Mouse (Mus musculus): ENCODE measurements around the gene Kcnj10. TPM values are rescaled to one million over a fixed set of nuclear protein-coding genes. Genes with fewer than 3 reads are reported as not detected.
A peak's percentile ranks its signal among the peaks of the same experiment; 100 is the strongest.

Kcnj10 gene
- polyA plus RNA-seq, 1 experiment from 2014 or later = 2.1 TPM

DNA sequence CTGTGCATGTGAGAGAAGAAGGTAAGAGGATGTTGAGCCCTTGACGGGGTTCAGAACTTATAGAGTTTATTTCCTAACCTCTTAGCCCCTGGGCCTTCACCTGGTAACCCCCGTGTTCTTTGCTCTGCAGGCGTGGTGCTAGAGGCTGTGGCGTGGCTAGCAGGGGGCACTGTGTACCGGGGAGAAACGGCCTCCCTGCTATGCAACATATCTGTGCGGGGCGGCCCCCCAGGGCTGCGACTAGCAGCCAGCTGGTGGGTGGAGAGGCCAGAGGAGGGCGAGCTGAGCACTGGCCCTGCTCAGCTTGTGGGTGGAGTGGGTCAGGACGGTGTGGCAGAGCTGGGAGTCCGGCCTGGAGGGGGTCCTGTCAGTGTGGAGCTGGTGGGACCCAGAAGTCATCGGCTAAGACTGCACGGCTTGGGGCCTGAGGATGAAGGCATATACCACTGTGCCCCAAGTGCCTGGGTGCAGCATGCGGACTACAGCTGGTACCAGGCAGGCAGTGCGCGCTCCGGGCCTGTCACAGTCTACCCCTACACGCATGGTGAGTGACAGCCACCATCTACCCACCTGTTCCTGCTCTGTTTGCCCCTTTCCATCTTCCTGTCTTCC is 22.5 kb upstream of the Kcnj10 start:
- Histone ChIP-seq H3K9ac (replicated peaks; ENCODE audit: low read depth, low read length) (0 out of 2 replicates have a peak overlapping the region, but pooled peaks have one; percentile 9), H3K27ac (ENCODE audit: low read length) (peak overlapping the region; percentile 58)

DNA sequence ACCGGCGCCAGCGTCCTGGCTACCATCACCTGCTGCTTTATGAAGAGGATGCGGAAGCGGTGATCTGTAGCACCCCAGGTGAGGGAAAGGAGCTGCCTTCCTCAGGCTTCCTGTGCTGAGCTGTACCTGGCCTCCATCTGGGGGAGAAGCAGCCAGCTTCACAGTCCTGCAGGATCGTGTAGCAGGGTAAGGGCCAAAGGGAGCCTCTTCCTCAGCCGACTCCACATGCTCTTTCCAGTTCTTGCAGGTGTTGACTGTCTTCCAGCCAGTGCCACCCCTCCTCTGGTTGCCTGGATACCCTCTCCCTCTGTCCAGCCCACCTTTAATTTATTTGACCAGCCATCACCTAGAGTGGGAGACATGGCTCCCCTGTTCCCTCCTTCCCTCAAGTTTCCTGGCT is 21.7 kb upstream of the Kcnj10 start:
- WGBS = 65% methylated on average over 7 of the region's 7 CpGs
- peaks cover 45% of the 10 kb centered on the region for H3K4me1 ChIP-seq (replicated peaks; ENCODE audit: control insufficient read depth, insufficient read depth, low read length)
- no peaks in the 10 kb centered on the region for H3K9me3 ChIP-seq (ENCODE audit: control insufficient read depth, low read length)
- H3K4me3 ChIP-seq (replicated peaks; ENCODE audit: low read length) = no peak overlapping the region
- H3K9ac ChIP-seq (replicated peaks; ENCODE audit: low read depth, low read length) = no peak overlapping the region
- no peak for ATAC-seq
- H3K36me3 ChIP-seq (ENCODE audit: control insufficient read depth, insufficient read depth) = 0 out of 2 replicates have a peak, but pooled peaks cover 2% of the 10 kb centered on the region
- H3K27ac ChIP-seq (ENCODE audit: low read length) = peak overlapping the region; percentile 80
- no peaks in the 10 kb centered on the region for H3K27me3 ChIP-seq (replicated peaks; ENCODE audit: control insufficient read depth, insufficient read depth, low read length)
- no peak overlapping the region for H3K4me2 ChIP-seq (ENCODE audit: low read length)

More for the DNA sequence above, 22.5 kb upstream of the Kcnj10 start:
- 79% methylated on average over 19 of the region's 19 CpGs for WGBS
- no peak overlapping the region for H3K4me3 ChIP-seq (replicated peaks; ENCODE audit: low read length)
- 0 out of 2 replicates have a peak, but pooled peaks cover 2% of the 10 kb centered on the region for H3K36me3 ChIP-seq (ENCODE audit: control insufficient read depth, insufficient read depth)
- H3K4me2 ChIP-seq (ENCODE audit: low read length) = no peak overlapping the region
- no peaks in the 10 kb centered on the region for H3K27me3 ChIP-seq (replicated peaks; ENCODE audit: control insufficient read depth, insufficient read depth, low read length)
- no peaks in the 10 kb centered on the region for H3K9me3 ChIP-seq (ENCODE audit: control insufficient read depth, low read length)
- H3K4me1 ChIP-seq (replicated peaks; ENCODE audit: control insufficient read depth, insufficient read depth, low read length) = peaks cover 51% of the 10 kb centered on the region
- no peak for ATAC-seq

DNA sequence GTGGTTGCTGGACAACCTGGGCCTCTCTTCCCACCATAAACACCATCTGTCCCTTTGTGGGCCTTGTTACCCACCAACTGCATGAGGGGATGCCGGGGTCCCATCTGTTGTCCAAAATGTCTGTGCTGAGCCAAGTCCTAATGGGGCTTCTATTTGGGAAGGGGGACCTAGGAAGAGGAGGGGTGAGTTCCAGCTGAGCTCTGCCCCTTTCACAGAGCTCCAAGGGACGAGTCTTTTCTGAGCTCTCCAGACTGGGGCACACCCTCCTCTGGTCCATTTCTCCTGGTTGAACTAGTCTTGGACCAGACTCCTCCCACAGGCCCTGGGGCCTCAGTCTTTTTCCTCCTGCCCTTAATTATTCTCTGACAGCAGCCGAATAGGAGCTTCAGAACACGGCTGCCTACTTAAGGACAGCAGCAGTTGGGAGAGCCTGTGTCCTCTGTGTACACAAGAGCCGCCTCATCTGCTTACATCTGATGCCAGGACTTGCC is 21.0 kb upstream of the Kcnj10 start:
- Histone ChIP-seq H3K27me3 (replicated peaks; ENCODE audit: control insufficient read depth, insufficient read depth, low read length) (no peaks in the 10 kb centered on the region), H3K4me2 (ENCODE audit: low read length) (no peak overlapping the region), H3K27ac (ENCODE audit: low read length) (peak overlapping the region; percentile 80), H3K9ac (replicated peaks; ENCODE audit: low read depth, low read length) (no peak overlapping the region), H3K9me3 (ENCODE audit: control insufficient read depth, low read length) (no peaks in the 10 kb centered on the region), H3K4me3 (replicated peaks; ENCODE audit: low read length) (no peak overlapping the region), H3K4me1 (replicated peaks; ENCODE audit: control insufficient read depth, insufficient read depth, low read length) (peaks cover 39% of the 10 kb centered on the region), H3K36me3 (ENCODE audit: control insufficient read depth, insufficient read depth) (0 out of 2 replicates have a peak, but pooled peaks cover 2% of the 10 kb centered on the region)
- WGBS = 17% methylated on average over 5 of the region's 5 CpGs
- ATAC-seq = peak; percentile 54

- no peak for ATAC-seq
- no peak overlapping the region for H3K4me2 ChIP-seq (ENCODE audit: low read length)
- peaks cover 36% of the 10 kb centered on the region for H3K4me1 ChIP-seq (replicated peaks; ENCODE audit: control insufficient read depth, insufficient read depth, low read length)
- no peaks in the 10 kb centered on the region for H3K27me3 ChIP-seq (replicated peaks; ENCODE audit: control insufficient read depth, insufficient read depth, low read length)
- 40% methylated on average over 13 of the region's 13 CpGs for WGBS
- H3K27ac ChIP-seq (ENCODE audit: low read length) = no peak overlapping the region
- H3K36me3 ChIP-seq (ENCODE audit: control insufficient read depth, insufficient read depth) = 0 out of 2 replicates have a peak, but pooled peaks cover 2% of the 10 kb centered on the region
- H3K9me3 ChIP-seq (ENCODE audit: control insufficient read depth, low read length) = no peaks in the 10 kb centered on the region
- peak overlapping the region; percentile 32; the same call in 1 of the 2 replicates for H3K9ac ChIP-seq (replicated peaks; ENCODE audit: low read depth, low read length)
- H3K4me3 ChIP-seq (replicated peaks; ENCODE audit: low read length) = no peak overlapping the region
Measured at GRCm38 (mm10) chr1:172322725-172323124, 18.3 kb upstream of the Kcnj10 start.

GRCm38 (mm10) chr1:172323298-172323697 is 17.7 kb upstream of the Kcnj10 start:
- WGBS = 13% methylated on average over 5 of the region's 5 CpGs
- H3K4me1 ChIP-seq (replicated peaks; ENCODE audit: control insufficient read depth, insufficient read depth, low read length) = peaks cover 33% of the 10 kb centered on the region
- H3K4me3 ChIP-seq (replicated peaks; ENCODE audit: low read length) = no peak overlapping the region
- 0 out of 2 replicates have a peak, but pooled peaks cover 2% of the 10 kb centered on the region for H3K36me3 ChIP-seq (ENCODE audit: control insufficient read depth, insufficient read depth)
- no peak for ATAC-seq
- H3K9ac ChIP-seq (replicated peaks; ENCODE audit: low read depth, low read length) = 0 out of 2 replicates have a peak overlapping the region, but pooled peaks have one; percentile 13
- no peak overlapping the region for H3K4me2 ChIP-seq (ENCODE audit: low read length)
- no peaks in the 10 kb centered on the region for H3K27me3 ChIP-seq (replicated peaks; ENCODE audit: control insufficient read depth, insufficient read depth, low read length)
- H3K9me3 ChIP-seq (ENCODE audit: control insufficient read depth, low read length) = no peaks in the 10 kb centered on the region
- H3K27ac ChIP-seq (ENCODE audit: low read length) = no peak overlapping the region

DNA sequence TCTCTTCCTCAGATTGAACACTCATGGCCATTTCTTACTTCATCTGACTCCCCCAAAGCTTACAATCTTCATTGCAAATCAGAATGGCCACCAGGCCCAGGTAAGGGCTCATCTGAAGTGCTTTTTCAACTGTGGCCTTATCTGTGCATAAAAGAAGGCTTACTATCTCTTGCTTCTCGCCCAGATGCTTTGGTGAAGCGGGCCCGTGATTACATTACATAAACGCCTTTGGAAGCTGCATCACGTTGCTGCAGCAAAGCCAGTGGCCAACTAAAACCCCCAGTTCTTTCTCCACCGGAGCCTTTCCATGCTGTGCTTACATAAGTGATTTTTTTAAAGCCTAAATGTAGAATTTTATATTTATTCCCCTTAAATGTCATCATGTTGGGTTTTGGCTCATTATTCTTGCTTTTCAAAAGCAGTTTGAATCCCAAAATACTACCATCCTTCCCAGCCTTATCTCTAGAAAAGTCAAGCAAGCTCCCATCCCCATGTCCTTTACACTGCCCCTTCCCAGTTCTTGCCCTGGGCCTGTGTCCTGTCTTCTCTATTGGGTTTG is 17.1 kb upstream of the Kcnj10 start:
- ATAC-seq = no peak
- Histone ChIP-seq H3K4me1 (replicated peaks; ENCODE audit: control insufficient read depth, insufficient read depth, low read length) (peaks cover 32% of the 10 kb centered on the region), H3K9me3 (ENCODE audit: control insufficient read depth, low read length) (no peaks in the 10 kb centered on the region), H3K9ac (replicated peaks; ENCODE audit: low read depth, low read length) (0 out of 2 replicates have a peak overlapping the region, but pooled peaks have one; percentile 19), H3K27me3 (replicated peaks; ENCODE audit: control insufficient read depth, insufficient read depth, low read length) (no peaks in the 10 kb centered on the region), H3K4me3 (replicated peaks; ENCODE audit: low read length) (no peak overlapping the region), H3K27ac (ENCODE audit: low read length) (no peak overlapping the region), H3K4me2 (ENCODE audit: low read length) (no peak overlapping the region), H3K36me3 (ENCODE audit: control insufficient read depth, insufficient read depth) (0 out of 2 replicates have a peak, but pooled peaks cover 2% of the 10 kb centered on the region)
- 55% methylated on average over 6 of the region's 6 CpGs for WGBS

GRCm38 (mm10) chr1:172324725-172325124 is 16.3 kb upstream of the Kcnj10 start:
- H3K27ac ChIP-seq (ENCODE audit: low read length) = no peak overlapping the region
- peak; percentile 35 for ATAC-seq
- no peaks in the 10 kb centered on the region for H3K36me3 ChIP-seq (ENCODE audit: control insufficient read depth, insufficient read depth)
- WGBS = 20% methylated on average over 7 of the region's 7 CpGs
- H3K9ac ChIP-seq (replicated peaks; ENCODE audit: low read depth, low read length) = no peak overlapping the region
- H3K4me2 ChIP-seq (ENCODE audit: low read length) = no peak overlapping the region
- H3K4me1 ChIP-seq (replicated peaks; ENCODE audit: control insufficient read depth, insufficient read depth, low read length) = peaks cover 32% of the 10 kb centered on the region
- no peaks in the 10 kb centered on the region for H3K27me3 ChIP-seq (replicated peaks; ENCODE audit: control insufficient read depth, insufficient read depth, low read length)
- no peaks in the 10 kb centered on the region for H3K9me3 ChIP-seq (ENCODE audit: control insufficient read depth, low read length)
- no peak overlapping the region for H3K4me3 ChIP-seq (replicated peaks; ENCODE audit: low read length)

GRCm38 (mm10) chr1:172325680-172326535 is 15.1 kb upstream of the Kcnj10 start:
- Histone ChIP-seq H3K9me3 (ENCODE audit: control insufficient read depth, low read length) (no peaks in the 10 kb centered on the region), H3K4me3 (replicated peaks; ENCODE audit: low read length) (peak overlapping the region; percentile 53), H3K36me3 (ENCODE audit: control insufficient read depth, insufficient read depth) (no peaks in the 10 kb centered on the region), H3K27ac (ENCODE audit: low read length) (no peak overlapping the region), H3K4me1 (replicated peaks; ENCODE audit: control insufficient read depth, insufficient read depth, low read length) (peaks cover 27% of the 10 kb centered on the region), H3K4me2 (ENCODE audit: low read length) (peak overlapping the region; percentile 81), H3K9ac (replicated peaks; ENCODE audit: low read depth, low read length) (peak overlapping the region; percentile 60), H3K27me3 (replicated peaks; ENCODE audit: control insufficient read depth, insufficient read depth, low read length) (no peaks in the 10 kb centered on the region)
- WGBS = 22% methylated on average over 91 of the region's 94 CpGs
- peak; percentile 27; the same call in 1 of the 2 replicates for ATAC-seq

- H3K9me3 ChIP-seq (ENCODE audit: control insufficient read depth, low read length) = no peaks in the 10 kb centered on the region
- WGBS = 67% methylated on average over 11 of the region's 11 CpGs
- peaks cover 27% of the 10 kb centered on the region for H3K4me1 ChIP-seq (replicated peaks; ENCODE audit: control insufficient read depth, insufficient read depth, low read length)
- H3K4me2 ChIP-seq (ENCODE audit: low read length) = peak overlapping the region; percentile 81
- peak overlapping the region; percentile 53 for H3K4me3 ChIP-seq (replicated peaks; ENCODE audit: low read length)
- H3K9ac ChIP-seq (replicated peaks; ENCODE audit: low read depth, low read length) = peak overlapping the region; percentile 60; the same call in 1 of the 2 replicates
- H3K27me3 ChIP-seq (replicated peaks; ENCODE audit: control insufficient read depth, insufficient read depth, low read length) = no peaks in the 10 kb centered on the region
- H3K27ac ChIP-seq (ENCODE audit: low read length) = no peak overlapping the region
- ATAC-seq = no peak
- no peaks in the 10 kb centered on the region for H3K36me3 ChIP-seq (ENCODE audit: control insufficient read depth, insufficient read depth)
Measured at GRCm38 (mm10) chr1:172326684-172327083, 14.3 kb upstream of the Kcnj10 start.
